Mouse (Mus musculus) CD8-positive naive resting alpha-beta T cell, adult 2 months (primary cell): ENCODE measurements at regions not wholly inside any gene's neighbourhood (a gene's known extent, or its start where the extent isn't known, plus 50 kb on each side); places are given as distances from the start of the nearest gene placed in this dataset.

Source experiments
- DNase-seq, 2 experiments: peaks; one replicate each; pipeline ENCODE4 v3.0.0; 2022; ENCODE audit warnings: low read depth in 2 of 2, low spot score in 2 of 2

DNA sequence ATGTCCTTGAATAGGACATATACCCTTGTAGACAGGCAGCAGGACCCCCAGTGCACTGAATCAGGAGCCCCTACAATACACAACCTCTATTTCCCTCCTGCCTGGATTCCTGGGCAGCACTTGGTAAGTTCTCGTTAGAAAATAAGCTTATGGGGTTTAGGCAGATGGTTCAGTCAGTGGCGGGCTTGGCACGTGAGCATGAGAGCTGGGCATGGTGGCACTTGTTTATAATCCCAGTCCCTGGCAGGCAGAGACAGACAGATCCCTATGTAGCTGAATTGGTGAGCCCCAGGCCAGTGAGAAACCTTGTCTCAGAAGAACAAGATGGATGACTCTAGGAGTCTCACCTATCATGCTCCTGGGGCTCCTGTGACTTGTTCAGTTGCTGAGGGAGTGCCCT lies 198.9 kb downstream of the Gadd45g start:
- no peak for DNase-seq

DNA sequence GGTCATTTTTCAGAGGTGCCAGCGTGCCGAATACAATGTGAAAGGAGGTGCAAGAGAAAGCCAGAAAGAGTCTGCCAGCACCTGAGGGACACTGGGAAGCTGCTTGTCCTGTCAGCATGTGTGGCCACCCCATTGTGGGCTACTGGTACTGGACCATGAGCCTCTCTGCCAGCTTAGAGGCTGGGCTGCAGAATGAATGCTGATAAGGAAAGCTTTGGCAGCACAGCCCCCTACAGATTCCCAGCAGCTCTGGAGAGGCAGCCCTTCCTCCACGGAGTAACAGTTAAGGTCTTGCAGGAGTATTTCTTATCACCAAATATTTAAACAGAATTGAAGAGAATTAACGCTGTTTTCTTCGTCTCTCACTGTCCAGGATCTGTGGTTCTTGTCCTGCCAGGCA lies 199.5 kb downstream of the Gadd45g start:
- no peak for DNase-seq

DNA sequence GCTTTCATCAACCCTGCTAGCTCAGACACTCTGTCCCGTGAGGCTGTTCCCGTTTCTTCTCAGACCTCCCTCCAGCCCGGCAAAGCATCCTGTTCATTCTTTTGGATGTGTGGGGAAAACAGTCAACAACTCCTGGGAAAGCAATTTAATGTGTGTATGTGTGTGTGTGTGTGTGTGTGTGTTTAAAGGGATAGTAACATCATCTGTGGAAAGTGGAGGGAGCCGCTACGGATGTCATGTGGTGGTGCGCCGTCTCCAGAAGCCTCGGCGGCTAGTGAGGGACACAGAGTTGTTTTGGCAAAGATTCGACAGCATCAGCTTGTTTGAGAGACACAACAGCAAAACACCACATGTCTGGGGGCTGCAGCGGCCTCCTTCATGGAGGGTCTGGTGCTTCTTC lies 200.2 kb downstream of the Gadd45g start:
- DNase-seq, result no peak

DNA sequence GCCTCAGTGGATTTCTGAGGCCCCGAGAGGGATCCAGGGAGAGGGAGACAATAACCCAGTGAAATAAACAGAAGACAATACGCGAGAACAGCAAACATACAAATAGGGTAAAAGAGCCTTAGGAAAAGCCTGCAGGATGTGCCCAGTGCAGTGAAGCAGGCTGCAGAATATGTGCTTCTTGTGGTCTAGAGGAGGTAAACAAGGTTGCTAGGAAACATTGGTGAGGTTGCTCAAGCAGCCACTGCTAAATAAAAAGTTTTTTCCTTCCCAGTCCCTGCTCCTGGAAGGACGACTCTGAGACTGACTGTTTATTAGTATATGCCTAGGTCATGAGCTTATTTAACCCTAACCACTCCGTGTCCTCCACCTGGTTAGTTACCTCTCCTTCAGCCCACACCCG lies 201.5 kb downstream of the Gadd45g start:
- DNase-seq, result no peak

DNA sequence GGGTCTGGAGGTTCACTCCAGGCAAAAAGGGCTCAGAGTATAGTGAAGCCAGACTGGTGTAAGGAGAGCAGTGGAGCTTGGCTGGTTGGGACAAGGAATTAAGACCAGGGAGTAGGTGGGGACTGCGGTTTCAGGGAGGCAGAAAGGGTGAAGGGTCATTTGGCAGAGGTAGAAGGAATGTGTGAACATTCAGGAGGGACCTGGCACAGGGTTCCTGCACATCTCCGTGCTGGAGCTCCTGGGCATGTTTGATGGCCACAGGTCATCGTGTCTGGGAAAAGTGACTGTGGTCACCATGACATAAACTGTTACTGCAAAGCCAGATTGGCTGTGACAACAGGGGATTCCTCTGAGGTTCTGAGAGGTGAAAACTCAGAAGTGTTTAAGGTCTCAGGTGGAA lies 202.3 kb downstream of the Gadd45g start:
- no peak for DNase-seq

DNA sequence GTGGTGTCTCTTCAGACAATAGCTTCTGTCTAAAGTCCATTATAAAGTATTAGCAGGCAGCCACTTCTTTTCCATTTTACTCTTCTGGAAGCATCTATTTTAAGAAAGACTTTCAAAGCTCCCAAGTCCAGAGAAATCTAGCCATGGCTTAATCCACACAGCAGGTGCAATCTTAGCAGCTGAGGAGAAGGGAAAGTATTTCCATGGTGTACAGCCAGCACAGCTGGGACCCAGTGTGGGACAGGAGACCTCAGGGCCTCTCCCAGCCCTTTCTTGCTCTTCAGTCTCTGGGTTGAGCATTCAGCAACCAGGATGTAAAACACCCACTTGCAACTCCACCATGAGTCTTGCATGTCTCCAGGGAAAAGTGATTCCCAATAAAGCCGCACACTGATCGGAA lies 202.8 kb downstream of the Gadd45g start:
- no peak for DNase-seq

DNA sequence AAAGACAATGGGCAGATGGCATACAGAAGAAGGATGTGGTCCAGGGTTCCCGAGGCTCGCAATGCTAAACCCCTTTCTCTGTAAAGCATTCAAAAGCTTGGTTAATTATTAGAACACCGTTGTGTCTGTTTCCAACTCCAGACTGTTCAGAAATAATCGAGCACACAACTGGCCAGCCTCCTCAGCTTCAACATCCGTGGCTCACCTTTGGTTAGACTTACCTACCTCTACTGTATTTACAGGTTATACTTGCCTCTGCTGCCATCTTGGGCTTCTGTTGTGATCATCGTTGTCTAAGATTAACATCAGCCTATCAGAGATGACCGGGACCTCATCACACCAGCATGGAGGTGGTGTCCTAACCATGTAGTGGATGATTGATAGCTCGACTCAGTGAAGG lies 209.3 kb downstream of the Gadd45g start:
- no peak for DNase-seq

DNA sequence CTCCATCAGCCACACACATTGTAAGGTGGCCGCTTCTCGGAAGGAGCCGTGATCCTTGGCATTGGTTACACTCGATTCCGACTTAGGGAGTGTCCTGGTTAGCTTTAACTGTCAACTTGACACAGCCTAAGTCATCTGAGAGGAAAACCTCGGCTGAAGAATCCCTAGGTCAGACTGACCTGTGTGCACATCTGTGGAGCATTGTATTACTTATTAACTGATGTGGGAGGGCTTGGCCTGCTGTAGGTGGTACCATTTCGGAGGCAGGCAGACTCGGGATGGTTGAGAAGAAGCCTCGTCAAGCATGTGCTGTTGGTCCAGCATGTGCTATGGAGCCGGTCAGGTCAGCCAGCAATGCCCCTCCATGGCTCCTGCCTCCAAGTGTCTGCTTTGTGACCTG lies 211.0 kb downstream of the Gadd45g start:
- DNase-seq, result no peak

DNA sequence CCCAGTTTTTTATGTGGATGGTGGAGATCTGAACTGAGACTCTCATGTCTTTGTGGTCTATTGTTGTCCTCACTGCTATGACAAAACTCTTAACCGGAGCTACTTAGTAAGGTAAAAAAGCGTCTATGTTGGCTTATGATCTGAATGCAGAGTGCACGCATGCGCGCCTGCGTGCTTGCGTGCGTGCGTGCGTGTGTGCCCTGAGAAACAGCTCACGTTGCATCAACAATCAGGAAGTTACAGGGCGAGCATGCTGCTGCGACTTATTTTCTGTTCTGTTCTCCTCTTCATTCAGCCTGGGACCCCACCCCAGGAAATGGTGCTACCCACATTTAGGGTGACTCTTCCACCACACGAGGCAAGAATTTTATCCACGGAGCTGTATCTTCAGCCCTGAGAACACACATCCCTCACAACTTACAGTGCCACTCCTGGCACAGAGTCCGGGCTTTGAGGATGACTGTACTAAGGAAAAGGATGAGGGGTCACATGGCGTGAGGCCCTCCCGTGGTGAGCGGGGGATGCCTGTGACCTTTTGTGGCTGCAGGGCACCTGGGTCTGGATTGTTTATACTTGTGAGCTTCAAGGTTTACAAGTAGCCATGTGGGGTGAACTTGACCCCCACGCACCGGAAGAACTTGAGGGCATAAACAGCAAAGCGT lies 213.4 kb downstream of the Gadd45g start:
- DNase-seq, result no peak

DNA sequence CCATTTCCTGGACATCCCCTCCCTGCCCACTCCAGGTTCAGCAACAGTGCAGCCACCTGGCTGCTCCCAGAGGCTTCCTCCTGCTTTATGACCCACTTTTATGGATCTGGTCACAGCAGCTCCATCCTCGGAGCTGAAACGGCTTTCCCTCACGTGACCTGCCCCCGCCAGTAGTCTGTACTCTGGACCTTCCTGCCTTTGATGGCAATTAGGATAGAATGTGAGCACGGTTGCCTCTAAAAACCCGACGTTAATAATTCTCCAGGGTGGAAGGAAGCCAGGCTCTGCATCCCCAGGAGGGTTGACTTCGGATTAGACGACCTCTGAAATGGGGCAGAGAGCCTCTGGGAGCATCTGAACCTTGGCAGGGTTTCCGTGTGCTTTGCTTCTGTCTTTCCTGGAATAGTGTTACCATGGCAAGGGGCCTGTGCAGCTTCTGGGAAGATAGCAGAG lies 214.0 kb downstream of the Gadd45g start:
- no peak for DNase-seq

DNA sequence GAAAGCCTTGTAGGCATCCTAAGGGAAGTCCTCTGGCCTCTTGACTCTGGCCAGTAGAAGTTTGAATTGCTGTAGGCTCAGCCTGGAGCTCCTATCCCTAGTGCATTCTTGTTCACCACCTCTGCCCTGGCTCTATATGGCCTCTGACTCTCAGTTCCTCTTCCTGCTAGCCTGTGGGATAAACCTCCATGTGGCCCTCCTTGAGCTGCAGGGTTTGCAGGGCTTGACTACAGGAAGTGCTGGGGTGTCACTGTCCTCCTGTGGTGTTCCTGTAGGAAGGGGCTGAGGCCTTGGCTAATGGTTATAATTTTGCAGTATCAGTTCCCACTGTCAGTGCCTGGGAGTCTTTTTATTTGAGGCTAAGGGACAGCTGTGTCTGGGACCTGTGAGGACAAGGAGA lies 215.0 kb downstream of the Gadd45g start:
- DNase-seq, result no peak

DNA sequence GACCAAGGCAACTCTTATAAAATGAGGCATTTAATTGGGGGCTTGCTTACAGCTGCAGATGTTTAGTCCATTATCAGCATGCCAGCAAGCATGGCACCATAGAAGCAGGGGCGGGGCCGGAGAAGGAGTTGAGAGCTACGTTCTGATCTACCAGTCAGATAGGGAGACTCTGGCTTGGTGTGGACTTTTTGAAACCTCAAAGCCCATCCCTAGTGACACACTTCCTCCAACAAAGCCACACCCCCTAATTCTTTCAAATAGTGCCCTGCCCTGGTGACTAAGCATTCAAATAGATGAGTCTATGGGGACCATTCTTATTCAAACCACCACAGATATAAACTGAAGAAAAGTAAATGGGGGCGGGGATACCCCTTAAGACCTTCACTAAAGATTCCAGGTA lies 215.4 kb downstream of the Gadd45g start:
- DNase-seq, result no peak

DNA sequence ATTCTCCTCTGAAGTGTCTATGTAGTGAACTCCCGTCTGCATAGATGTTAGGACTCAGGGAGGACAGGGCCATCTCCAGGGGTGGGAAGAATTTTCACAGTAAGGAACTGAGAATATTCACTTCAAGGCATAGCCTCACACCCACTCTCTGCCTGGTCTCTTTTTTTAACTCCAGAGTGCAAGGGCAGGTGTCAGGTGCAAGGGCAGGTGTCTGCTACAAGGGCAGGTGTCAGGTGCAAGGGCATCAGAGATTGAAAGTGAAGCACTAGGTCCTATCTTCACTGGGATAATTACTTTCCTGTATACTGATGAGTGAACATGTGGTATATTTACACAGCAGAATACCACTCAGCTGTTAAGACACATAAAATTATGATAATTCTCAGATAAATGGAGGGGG lies 216.1 kb downstream of the Gadd45g start:
- no peak for DNase-seq

DNA sequence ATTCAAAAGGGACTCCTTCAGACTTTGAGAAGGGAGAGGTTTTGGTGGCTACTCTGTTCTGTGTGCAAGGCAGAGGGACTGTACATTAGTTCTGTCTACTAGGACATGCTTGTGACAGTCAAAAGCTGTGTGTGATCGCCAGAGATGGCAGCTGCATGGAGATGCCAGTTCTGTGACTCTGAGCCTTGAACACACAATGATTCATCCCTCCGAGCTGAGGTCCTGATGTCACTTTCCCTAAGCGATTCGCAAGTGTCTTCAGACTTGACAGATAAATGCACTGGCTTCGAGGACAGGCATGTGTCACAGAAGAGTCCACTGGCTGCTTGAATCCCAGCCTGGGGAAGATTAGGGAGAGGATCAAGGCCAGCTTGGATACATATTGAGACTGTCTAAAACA lies 218.8 kb downstream of the Gadd45g start:
- DNase-seq, result no peak

DNA sequence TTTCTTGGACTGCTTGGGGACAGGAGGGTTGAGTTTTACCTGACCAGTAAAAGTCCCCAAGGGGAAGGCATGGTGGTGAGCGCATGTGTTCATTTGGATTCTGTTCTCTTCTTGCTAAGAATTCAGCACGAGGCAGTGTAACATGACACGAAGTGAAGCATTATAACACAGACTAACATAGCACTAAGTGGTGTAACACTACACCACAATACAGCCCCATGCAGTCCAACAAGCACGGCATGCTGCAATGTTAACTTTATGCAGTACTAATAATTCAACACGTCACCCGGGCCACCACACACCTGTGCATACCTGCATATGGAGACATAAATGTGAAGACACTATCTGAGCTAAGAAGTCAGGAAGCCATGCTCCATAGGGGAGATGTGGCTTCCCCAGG lies 219.2 kb downstream of the Gadd45g start:
- no peak for DNase-seq

DNA sequence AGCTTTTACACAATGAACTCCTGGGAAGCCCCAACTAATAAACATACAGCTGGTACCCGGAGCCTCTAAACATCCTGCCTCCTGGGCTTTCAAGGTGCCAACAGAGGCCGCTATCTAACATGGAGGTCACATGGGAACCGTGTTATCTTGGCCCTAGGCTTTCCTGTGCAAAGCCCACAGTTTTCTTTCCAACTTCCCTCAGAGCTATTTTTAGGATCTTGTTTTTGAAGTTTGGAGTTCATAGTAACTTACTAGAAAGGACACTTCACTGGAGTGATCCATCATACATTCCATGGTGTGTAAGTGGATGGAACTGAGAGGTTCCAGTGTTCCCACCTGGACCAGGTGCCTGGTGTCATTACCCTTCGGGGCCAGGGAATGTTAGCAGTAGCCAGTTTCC lies 220.6 kb downstream of the Gadd45g start:
- DNase-seq, result no peak

DNA sequence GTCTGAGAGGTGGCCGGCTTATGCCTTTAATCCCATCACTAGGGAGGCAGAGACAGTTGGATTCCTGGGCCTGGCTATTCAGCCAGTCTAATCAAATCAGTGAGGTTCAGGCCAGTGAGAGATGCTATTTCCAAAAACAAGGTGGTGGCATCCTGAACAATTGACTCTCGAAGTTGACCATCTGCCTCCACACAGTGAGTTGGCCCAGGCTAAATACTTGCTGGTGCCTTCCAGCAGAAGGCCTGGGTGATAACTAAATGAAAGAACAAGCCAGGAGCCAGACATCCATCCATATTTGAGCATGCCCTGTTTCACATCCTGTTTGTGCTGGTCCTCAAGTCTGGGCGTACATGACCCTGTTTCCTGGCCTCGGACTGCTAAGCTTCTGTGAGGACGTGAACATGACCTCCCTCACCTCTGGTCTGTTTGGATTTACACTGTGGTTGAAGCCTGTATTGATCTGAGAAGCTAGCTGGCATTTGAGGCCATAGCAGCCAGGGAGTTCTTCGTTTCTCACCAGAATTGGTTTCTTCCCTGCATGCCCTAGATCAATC lies 222.5 kb downstream of the Gadd45g start:
- DNase-seq, result no peak

DNA sequence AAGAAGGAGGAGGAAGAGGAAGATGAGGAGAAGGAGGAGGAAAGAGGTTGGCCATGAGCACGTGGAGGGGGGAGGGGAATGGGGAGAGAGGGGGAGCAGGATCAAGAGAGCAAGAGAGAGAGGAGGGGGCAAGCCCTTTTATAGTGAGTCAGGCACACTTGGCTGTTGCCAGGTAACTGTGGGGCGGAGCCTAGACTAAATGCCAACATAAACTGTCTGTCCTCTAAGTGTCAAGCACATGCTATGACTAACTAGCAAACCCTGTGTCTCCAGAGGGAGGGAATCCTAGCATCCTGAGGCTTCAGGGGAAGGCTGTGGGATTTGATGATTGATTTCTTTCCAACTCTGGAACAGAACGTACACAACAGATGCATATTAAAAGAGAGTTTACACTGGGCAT lies 223.2 kb downstream of the Gadd45g start:
- no peak for DNase-seq

DNA sequence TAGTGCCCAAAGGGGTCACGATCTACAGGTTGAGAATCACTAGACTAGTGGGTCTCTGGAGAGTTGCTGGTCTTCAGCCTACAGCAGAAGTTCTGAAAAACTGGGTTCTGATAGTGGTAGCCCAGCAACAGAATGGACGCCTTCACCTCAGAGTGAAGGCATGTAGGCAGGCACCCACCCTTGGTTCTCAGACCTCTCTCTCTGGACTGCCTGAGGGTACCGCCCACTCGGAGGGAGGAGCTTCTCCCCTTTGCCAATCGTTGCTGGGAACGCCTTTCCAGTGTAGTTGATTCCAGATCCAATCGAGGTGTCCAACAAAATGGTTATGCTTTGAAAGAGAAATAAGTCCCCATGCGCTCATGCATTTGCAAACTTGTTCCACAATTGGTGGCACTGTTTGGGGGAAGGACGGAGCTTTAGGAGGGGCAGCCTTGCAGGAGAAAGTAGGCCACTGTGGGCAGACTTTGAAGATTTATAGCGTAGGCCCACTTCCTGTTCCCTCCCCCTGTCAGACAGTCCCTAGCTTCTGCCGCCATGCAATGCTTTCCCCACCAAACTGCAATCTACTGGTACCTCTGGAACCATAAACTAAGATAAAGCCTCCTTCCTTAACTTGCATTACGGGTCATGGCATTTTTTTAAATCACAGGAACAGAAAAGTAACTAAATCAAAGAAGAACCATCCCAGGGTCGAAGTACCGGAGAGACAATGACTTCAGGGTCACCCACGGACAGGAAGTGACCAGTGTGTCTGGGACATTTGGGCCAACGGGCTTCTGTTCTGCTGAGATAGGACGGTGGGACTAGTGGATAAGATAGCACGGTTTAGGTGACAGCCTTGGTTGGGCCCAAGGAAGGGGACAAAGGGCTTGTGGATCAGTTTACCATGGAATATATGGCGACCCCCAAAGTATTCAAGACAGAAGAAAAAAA lies 224.5 kb downstream of the Gadd45g start:
- no peak for DNase-seq

DNA sequence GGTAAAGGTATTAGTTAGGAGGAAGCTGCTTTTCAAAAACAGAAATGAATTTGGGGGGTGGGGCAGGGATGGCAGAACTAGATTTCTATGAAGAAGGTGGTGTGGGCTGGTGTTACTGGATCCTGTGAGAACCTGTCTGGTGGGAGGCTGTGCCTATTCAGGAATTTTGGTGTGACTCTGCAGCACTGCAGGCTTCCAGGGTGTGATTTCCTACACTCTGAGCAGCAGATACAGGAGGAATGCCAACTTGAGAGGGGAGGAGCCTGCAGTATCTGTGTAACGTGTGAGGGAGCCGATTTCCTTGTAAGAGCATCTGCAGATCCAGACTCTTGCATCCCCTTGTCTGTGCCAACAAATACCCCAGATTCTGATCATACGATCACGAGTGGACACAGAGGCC lies 231.1 kb downstream of the Gadd45g start:
- DNase-seq, result no peak

DNA sequence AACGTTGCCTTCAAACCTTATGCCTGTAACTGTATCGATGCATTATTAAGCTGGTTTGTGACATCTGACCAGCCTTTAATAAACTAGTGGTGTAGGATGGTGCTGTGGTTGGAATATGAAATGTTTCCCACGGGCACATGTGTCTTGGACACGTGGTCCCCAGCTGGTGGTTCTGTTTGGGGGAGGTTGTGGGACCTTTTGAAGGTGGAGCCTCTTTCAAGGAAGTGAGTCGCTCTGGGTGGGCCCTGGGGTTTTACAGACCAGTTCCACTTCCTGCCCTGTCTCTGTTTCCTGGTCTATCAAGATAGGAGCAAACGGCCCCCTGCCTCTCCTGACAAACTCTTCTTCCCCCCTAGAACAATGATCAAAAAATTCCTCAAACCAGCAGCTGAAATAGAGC lies 232.1 kb downstream of the Gadd45g start:
- DNase-seq, result peak; percentile 31 to 44

DNA sequence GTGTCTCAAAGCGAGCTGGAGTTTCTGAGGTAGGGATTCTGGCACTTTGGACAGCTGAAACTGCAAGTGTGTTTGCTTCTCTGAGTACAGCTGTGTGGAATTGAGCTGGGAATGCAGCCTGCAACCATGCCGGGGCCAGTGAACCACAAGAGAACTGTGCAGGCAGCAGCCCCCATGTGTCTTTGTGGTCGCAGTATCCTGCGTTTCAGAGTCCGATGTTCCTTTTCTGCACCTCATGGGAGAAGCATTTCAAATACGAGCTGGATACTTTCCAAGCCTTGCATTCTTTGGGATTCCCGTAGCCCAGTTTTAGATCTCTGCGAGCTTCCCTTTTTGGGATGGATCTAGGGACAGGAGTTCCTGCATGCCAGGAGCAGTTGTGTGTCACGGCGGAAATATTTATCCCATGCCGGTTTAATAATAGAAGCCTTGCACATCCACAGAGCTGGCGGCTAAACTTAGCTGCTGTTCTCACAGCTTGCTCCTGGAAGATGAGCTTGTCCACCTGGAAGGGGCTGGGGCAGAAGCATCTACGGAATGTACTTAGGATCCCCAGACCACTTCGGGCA lies 233.3 kb downstream of the Gadd45g start:
- no peak for DNase-seq
